Mouse (Mus musculus): ENCODE data around the gene Ston2. TPM values are rescaled to one million over a fixed set of nuclear protein-coding genes. Genes with fewer than 3 reads are reported as not detected.

Ston2 gene
- total RNA-seq, 2 experiments from 2014 or later: 3.7 to 3.8 TPM

DNA sequence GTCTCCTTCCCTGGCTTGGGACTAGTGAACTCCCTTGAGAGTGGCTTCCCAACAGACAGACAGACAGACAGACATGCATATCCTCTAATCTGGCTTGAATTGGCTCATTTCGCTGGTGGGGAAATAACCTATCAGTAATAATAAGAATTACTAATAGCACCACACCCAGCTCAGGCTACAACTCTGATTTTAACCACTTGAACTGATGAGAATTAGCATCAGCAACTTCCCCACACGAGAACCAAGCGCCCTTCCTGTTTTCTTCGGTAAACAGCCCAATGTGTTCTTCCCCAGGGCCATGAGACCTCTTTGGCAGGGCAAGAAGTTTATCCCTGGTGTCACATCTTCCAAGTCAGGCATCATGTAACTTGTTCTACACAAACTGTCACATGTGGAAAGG, 76.5 kb downstream of the Ston2 start:
- DNase-seq: no peak
- intact Hi-C loops (cut with DNase I): loop anchor here (5.0 kb wide), 1 partner anchor 56 kb away; no protein-coding TSS in a partner anchor

DNA sequence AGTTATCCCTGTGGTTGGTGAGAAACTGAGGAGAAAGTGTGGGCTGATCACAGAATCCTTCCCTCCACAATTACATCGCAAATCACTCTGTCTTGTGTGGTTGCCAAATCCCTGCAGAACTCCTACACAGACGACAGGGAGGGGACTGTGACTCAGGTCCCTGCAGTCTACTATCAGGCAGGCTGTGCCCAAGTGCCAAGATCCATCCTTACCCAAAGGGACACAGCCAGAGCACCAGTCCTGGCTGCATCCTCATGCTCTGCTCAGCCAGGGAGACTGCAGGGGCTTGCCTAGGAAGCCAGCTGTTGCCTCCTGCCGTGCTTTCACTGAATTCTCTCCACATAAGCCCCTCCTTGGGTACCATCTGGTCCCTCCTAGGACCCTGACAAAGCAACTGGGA, 77.3 kb downstream of the Ston2 start:
- intact Hi-C loops (cut with DNase I): loop anchor here (5.0 kb wide), 1 partner anchor 56 kb away; no protein-coding TSS in a partner anchor
- no peak for DNase-seq

DNA sequence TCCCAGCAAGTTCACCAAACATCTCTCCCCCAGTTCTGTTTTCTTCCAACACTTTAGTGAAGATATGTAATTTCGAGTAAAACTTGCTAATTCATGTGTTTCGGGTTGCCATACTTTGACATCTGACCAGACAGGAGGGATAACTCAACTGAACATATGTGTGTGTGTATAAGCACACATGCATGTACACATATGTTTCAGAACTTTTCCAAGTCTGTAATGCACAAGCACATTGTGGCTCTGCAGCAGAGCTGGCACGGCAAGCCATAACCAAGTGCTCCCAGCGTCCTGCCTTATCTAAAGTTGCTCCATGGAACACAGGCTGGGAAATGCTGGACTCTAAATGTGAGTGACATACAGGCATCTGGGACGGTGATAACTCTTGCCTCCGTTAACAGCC, 78.6 kb downstream of the Ston2 start:
- no peak for DNase-seq
- intact Hi-C loops (cut with DNase I): loop anchor here (5.0 kb wide), 1 partner anchor 58 kb away; no protein-coding TSS in a partner anchor

DNA sequence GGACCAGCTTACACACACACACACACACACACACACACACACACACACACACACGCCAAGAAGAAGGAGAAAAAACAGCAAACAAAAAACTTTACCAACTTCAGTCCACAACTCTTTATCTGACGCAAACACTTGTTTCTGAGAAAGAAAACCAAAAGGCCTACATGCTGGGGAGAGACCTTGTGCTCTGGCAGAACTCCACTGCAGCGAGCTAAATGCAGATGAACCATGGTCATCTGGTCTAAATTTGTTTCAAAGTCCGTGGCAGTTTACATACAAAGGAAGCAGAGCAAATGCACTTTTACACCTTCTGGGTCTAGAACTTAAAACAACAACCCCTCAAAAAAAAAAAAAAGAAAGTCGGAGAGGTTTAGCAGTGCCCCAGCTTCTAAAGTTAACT, 79.0 kb downstream of the Ston2 start:
- DNase-seq: no peak
- intact Hi-C loops (cut with DNase I): no loop called here

DNA sequence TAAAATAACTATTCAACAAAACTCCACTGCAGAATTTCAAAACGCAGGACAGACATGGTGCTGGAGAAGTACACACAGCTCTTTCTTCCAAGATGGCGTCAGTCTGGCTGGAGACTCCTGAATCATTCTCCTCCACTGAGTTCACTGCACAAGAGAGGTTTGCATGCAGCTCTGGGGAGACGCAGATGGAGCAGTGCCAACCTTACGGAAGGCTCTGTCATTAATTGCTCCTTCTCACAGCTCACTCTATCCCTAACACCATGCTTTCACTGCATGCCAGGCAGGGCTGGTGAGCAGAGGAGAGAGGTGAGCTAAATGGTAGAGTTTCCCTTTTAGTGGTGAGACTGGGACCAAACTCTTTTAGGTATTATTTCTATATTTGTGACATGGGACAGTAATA, 80.4 kb downstream of the Ston2 start:
- DNase-seq: no peak
- intact Hi-C loops (cut with DNase I): no loop called here

DNA sequence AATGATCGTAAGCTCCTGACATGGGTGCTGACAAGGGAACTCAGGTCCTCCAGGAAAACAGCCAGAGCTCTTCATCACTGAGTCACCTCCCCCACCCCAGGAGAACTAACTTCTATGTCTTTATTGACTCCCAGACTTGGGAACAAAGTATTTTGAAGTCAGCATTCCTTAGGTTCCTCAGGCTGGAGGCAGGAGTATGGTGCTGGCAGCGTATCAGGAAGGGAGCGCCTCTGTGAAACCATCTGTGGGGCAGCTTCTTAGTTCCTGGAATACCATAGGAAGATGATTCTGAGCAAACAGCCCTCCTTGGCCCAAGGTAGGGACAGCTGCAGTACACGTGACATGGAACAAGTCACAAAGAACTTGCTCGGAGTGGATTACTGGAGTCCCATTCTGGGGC, 84.7 kb downstream of the Ston2 start:
- no peak for DNase-seq
- intact Hi-C loops (cut with DNase I): no loop called here

DNA sequence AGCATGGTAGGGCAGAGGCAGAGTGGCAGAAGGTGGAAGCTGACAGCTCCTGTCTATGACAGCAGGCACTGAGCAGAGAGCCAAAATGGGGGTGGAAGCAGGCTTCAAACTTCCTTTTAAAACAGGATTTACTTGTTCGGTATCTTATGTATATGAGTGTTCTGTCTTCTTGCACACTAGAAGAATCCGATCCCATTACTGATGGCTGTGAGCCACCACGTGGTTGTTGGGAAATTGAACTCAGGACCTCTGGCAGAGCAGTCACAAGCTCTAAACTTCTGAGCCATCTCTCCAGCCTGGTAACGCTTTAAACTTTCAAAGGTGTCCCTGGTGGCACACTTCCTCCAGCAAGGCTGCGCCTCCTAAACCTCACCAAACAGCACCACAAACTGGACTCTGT, 85.4 kb downstream of the Ston2 start:
- no peak for DNase-seq
- intact Hi-C loops (cut with DNase I): no loop called here

DNA sequence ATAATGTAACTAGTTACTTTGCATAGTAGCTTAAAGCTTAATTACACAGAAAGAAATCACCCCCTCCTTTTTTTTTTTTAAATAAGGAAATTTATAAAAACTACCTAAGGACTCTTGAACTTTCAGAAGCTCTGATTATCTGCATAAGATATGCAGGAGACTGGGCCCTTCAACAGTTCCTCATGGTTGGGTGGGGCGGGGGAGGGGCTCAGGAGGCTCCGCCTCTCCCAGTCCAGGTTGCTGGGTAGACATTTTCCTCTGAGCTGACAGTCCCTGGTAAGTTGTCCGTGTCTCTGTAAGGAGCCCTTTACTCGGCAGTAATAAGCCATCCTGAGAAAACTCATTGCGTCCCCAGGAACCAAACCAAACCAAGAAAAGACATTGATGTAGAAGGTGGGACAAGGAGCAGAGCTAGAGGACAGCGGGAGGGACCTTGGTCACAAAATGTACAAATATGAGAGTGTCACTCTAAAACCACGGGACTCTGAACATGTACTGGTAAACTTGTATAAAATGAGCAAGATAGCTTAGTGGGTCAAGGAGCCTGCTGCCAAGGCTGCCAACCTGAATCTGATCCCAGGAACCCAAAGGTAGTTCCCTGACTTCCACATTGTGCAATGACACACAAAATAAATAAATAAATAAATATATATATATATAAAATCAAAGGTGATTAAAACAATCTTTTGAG, 88.6 kb downstream of the Ston2 start:
- intact Hi-C loops (cut with DNase I): no loop called here
- no peak for DNase-seq

DNA sequence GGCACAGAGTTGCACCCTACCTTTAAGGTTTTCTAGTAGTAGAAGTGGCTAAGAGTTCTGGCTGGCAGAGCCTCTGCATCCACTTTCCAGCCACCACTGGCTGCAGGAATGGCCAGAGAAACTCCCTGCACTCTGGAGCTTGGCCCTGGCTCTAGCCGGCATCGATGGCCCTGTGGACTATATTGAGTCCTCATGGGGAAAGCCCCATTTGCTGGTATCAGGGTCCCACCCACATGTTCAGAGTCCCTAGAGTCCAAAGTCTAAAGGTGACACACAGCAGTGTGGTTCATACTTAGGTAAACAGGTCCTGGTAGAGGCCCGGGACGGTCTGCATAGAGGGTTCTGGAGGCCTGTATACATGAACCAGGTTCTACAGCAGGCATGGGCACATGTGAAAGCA, 92.0 kb downstream of the Ston2 start:
- intact Hi-C loops (cut with DNase I): no loop called here
- no peak for DNase-seq

DNA sequence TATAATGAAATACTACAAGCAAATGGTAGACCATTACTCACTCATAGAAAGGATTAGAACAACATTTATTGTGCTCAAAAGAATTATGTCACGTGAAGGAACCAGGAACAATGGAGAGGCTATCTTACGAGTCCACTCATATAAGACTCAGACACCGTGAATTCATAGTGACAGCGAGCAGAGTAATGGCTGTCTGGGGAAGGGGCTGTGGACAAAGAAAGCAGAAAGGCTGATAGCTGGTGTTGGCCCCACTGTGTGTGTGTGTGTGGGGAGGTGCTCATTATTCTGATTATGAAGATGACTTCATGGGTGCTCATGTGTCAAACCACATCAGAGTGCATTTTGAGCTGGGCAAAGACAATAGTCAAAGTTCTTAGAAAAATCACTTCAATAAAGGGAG, 92.4 kb downstream of the Ston2 start:
- intact Hi-C loops (cut with DNase I): no loop called here
- DNase-seq: no peak

DNA sequence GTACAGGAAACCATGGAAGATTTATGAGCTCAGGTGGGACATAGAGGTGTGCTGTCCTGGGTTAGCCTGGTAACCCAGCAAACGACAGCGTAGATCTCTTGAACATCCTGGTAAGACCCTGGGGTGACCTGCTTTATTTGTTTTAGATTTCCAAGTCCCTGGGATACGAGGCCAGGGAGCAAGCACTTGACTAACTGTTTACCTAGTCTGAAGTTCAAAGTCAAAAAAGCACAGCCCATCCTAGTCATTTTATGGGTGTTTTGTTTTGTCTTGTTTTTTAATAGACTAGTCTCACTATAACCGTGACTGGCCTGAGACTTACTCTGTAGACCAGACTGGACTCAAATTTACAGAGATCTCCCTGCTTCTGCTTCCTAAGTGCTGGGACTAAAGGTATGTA, 93.4 kb downstream of the Ston2 start:
- intact Hi-C loops (cut with DNase I): no loop called here
- no peak for DNase-seq

DNA sequence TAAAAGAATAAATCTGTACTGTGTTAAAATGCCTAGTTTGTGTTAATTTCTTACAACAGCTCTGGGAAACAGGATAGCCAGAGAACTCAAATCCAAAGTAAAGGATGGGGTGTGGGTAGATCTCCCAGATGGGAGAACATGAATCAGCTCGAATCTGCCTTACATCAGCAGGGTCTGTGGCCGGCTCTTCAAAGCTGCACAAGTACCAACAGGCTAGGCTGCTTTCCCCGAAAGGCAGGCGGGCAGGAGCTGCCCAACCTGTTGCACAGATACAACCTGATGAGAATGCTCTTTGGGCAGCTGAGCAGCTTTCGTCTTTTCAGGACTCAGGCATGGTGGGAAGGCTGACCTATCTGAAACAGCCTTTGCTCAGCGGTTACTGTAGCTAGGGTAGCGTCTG, 94.6 kb downstream of the Ston2 start:
- intact Hi-C loops (cut with DNase I): no loop called here
- DNase-seq: no peak

DNA sequence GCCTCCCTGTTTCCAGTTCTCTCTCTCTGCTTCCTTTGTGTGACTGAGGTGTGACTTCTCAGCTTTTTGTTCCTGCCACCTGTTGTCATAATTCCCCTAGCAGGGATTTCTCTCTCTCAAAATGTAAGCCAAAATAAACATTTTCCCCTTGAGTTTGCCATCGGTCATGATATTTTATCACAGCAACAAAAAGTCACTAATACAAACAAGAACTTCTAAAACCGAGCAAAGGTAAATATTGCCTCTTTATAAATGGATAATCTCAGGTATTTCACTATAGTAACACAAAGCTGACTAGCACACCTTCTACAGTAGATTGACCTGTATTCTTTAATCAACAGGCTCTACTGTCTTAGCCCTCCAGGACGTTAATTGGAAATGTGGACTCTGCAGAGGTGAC, 95.2 kb downstream of the Ston2 start:
- intact Hi-C loops (cut with DNase I): no loop called here
- DNase-seq: no peak

DNA sequence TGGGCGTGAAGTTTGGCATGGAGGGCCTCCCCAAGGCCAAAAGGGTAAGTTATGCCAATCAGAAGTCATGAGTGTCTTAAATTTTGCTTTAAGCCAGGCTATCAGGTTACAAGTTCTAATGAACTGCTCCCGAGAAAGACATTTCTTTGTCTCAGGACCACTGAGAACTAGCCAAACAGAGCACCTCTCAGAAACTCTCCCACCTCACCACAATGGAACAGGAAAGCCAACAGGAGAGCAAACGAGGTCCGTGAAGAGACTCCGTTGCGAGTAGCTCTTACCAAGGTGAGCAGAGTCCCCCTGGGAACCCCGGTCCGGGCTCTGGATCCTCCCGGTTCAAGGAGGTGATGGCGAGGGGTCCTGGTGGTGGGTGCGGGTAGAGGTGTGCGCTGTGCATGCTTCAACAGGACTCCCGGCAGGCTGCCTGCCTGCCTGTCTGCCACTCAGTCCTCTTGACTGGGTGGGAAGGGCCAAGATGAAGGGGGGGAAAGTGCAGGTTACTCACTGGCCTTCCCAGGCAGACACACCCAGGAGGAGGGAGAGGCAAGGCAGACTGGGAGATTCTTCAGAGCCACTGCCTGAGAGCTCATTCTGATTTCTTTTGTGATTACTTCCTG, 102.4 kb downstream of the Ston2 start:
- DNase-seq: no peak
- intact Hi-C loops (cut with DNase I): no loop called here

DNA sequence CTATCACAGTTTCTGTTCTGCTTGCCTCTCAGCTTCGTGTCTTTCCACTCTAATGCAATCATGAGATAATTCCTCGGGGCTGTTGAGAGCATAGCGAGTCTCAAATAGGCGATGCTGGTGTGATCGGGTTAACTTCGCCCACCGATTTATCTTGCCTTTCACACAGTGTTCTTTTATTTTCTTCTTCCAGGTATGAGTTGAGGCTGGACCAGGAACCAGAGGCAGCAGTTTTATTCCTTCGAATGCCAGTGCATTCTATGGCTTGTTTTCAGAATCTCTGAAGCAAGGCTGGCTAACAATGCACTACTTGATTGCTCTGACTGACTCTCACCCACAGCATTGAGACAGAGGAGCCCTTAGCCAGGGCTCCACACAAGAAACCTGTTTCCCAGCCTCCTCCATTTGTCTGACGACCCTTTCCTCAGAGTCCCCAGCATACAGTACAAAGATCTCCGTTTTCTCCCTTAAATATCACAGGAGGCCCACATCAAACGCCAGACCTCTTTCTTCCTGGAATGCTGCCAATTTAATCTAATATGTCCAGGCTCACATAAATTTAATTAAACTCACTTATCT, 103.3 kb downstream of the Ston2 start:
- intact Hi-C loops (cut with DNase I): no loop called here

DNA sequence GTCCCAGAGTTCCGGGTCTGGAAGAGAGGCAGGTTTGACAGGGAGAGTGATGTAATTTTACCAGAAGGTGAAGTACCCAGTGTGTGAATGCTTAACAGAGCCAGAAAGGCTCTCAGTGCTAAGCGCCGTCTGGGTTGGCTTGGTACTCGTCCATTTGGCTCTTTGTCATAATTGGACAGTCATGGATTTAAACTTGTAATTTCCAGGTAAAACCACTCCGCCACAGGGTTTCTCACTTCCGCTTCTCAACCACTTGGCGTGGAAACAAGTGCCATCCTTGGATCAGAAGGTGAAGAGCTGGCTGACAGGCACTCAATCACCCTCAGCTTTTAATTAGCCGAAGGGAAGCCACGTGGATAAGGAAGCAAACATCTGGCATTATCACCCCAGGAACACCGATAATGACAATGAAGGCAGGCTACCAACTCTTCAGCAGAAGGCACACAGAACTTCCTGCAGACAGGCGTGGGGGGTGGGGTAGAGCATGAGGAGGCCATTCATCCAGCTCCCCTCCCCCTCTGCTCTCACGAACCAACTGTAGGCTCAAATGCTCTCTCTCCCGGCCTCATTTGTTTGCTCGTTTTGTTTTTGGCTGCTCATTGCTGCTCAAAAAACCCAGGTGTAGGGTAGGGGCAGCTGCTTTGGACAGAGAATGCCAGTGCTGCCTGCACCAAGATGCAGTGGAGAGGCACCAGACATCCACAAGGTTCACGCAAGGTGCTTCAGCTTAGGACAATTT, 103.9 kb downstream of the Ston2 start:
- no peak for DNase-seq
- intact Hi-C loops (cut with DNase I): no loop called here

More for the DNA sequence above, 103.3 kb downstream of the Ston2 start:
- no peak for DNase-seq

DNA sequence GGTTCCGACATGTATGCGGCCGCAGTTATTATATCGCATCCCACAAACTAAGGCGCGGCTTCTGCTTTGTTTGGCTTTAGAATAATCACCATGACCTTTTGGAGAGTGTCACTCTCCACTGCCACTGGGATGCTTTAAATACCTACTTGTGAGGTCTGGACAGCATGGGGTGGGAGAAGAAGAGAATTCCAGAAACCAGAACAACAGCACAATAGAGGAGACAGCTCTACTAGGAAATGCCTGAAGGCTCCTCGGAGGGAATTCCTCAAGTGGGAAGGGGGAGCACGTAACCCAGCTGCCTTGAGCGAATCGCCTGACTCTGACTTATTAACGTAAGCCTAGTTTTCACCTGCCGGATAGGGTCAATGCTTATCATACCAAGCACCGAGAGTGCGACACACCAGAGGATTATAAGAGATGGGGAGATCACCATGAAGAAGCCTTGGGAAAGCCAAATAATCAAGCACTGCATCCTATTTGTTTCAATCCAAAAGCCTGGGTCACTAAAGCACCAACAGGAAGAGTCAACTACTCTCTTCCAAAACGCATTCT, 104.6 kb downstream of the Ston2 start:
- no peak for DNase-seq
- intact Hi-C loops (cut with DNase I): no loop called here

DNA sequence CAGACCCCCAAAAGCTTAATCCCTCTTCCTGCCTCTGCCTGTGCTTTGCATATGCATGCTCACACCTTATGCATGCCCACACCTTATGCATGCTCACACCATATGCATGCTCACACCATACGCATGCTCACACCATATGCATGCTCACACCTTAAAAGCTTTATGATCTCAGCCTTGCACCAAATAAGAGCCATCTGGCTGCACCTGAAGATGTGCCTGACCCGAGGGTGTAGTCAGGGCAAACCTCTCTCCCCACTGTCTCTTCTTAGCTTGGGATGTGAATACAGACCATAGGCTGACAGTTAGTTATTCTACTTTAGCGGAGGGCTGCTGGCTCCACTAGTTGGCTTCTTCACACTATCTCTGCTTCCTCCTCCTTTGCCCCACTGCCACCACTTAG, 105.1 kb downstream of the Ston2 start:
- DNase-seq: no peak
- intact Hi-C loops (cut with DNase I): no loop called here

DNA sequence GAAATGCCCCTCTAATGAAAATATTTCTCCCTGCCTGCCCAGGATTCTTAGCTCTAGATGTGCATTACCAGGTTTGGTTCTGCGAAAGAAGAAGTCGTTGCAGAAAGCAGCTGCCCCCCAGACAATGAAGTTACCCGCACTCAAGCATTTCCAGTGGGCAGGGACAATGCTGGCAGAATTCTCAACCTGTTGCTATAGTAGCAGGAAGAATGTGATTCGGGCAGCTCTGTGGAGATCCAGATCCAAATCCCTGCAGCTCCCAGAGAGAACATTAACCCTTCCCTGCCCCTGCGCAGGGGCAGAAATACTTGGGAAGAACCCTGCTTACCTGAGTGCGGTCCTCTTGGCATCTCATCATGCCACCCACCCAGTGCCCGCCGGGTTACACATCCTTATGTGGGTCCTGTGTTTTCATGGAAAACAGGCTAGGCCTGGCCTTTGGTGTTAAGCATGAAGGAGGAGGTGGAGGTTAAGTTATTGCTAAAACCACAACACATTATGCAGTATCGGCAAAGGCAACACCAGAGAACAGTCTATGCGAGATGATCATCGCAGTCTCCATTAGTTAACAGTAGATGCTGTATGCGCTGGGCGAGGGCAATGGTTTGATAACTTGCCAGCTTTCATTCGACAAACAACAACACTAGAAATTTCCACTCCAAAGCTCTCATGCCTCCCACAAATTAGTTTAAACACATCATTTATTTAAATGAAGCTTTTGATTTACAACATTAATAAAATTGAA, 108.7 kb downstream of the Ston2 start:
- no peak for DNase-seq
- intact Hi-C loops (cut with DNase I): no loop called here

DNA sequence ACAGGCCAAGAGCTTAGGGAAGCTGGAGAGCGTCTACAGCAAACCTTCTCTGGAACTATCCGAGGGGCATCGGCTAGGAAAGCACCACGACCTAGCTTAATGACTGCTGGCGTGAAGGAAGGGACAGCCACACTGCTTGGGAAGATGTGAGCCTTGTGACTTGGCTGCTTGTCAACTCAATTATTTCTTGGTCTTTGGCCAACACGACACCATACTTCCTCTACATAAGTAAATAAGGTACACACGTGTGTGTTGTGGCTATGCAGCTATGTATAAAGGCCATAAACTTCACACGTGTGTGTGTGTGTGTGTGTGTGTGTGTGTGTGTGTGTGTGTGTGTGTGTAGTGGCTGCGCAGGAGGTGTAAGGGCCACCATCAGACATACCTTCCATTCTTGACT, 112.2 kb downstream of the Ston2 start:
- intact Hi-C loops (cut with DNase I): no loop called here

DNA sequence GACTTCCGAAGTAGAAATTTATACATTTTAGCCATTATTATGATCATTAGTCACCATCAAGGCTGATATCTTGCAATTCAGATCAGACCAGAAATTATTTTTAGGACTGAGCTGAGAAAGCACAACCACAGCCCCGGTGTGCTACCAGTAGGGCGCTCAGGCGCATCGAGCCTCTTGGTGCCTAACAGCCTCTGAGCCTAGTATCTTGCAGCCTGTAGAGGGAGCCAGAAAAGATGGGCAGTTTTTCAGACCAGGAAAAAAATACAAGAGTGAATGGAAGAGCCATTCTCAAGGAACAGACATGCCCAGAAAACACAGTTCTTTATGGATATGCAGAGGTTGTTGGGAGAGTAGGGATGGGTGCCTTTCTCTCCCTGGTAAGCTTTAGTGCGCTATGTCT, 115.0 kb downstream of the Ston2 start:
- DNase-seq: no peak
- intact Hi-C loops (cut with DNase I): no loop called here

More for the DNA sequence above, 112.2 kb downstream of the Ston2 start:
- DNase-seq: no peak
